Mouse (Mus musculus) cerebellum, adult 2 months (tissue): Measurements from ENCODE around the gene Trim17.

Source experiments
- CTCF ChIP-seq: fragments of 200-500 bp; IDR thresholded peaks from 2 replicates; pipeline ENCODE4 v1.5.1; 2011; ENCODE audit warnings: low read depth, mild to moderate bottlenecking, control low read depth, low read length, moderate library complexity, borderline replicate concordance; ENCODE audit not compliant: insufficient read depth
- POLR2A ChIP-seq: fragments of 200-500 bp; IDR thresholded peaks from 2 replicates; pipeline ENCODE4 v1.6.1; 2011; ENCODE audit warnings: low read length, control low read depth, borderline replicate concordance; ENCODE audit not compliant: insufficient read depth

DNA sequence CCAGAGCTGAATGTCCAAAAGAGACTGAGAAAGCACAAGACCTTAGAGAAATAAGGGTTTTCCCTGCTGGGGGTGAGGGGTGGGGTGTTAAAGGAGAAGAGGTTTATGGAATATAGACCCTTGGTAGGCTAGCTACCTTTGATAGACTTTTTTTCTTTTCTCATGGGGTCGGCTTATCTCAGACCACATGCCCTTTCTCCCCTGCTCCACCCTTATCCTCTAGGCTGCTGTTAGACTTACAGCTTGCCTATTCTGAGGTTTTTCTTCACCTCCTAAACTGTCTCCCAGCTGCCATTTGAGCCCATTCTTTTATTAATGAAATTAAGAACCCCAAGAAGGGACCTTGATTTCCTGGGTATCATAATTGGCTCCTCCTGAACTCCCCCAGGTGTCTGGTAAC is 40.7 kb upstream of the Trim17 start:
- no peak for TF ChIP-seq CTCF
- TF ChIP-seq POLR2A = no peak
